Mouse (Mus musculus) heart, embryonic 14.5 days (tissue): ENCODE measurements around the gene Pigu. TPM values are rescaled to one million over a fixed set of nuclear protein-coding genes. Genes with fewer than 3 reads are reported as not detected.

ENCODE experiments used
- ATAC-seq: fragments of 200-750 bp; cut with Nextera tagmentation; 2 replicates; pipeline ENCODE4 v1.8.0; 2017; ENCODE audit warnings: low read depth, moderate TSS enrichment; ENCODE audit not compliant: insufficient number of reproducible peaks, insufficient read depth, low FRiP score
- H3K27ac ChIP-seq, 2 experiments: fragments of 200-500 bp in 1 of 2; fragments of 300-500 bp in 1 of 2; sonication (generic) in 1 of 2; replicated peaks in 1 of 2; 2 replicates each; pipeline ENCODE4 v1.5.1; 2012 to 2014; ENCODE audit warnings: low read depth in 2 of 2, low read length in 2 of 2, control low read depth in 1 of 2, mild to moderate bottlenecking in 1 of 2, mixed read lengths in 1 of 2; ENCODE audit not compliant: control insufficient read depth in 1 of 2, insufficient read depth in 1 of 2
- H3K27me3 ChIP-seq: fragments of 300-500 bp; sonication (generic); 2 replicates; pipeline ENCODE4 v1.6.1; 2014; ENCODE audit warnings: mild to moderate bottlenecking, low read length, control low read depth; ENCODE audit not compliant: control insufficient read depth, insufficient read depth
- H3K36me3 ChIP-seq: fragments of 300-500 bp; sonication (generic); 2 replicates; pipeline ENCODE4 v1.6.1; 2014; ENCODE audit warnings: mild to moderate bottlenecking, control low read depth, low read length, mixed read lengths; ENCODE audit not compliant: control insufficient read depth, insufficient read depth
- H3K4me1 ChIP-seq, 2 experiments: fragments of 200-500 bp in 1 of 2; fragments of 300-500 bp in 1 of 2; sonication (generic) in 1 of 2; 2 replicates each; pipeline ENCODE4 v1.6.1; 2012 to 2014; ENCODE audit warnings: low read length in 2 of 2, control low read depth in 1 of 2, mixed read lengths in 1 of 2; ENCODE audit not compliant: control insufficient read depth in 2 of 2, insufficient read depth in 2 of 2
- H3K4me2 ChIP-seq: fragments of 300-500 bp; sonication (generic); 2 replicates; pipeline ENCODE4 v1.6.1; 2014; ENCODE audit warnings: mild to moderate bottlenecking, low read length
- H3K4me3 ChIP-seq, 2 experiments: fragments of 200-500 bp in 1 of 2; fragments of 300-500 bp in 1 of 2; sonication (generic) in 1 of 2; 2 replicates each; pipeline ENCODE4 v1.5.1; 2012 to 2014; ENCODE audit warnings: low read length in 2 of 2, mild to moderate bottlenecking in 2 of 2, control low read depth in 1 of 2, low read depth in 1 of 2, moderate library complexity in 1 of 2; ENCODE audit not compliant: control insufficient read depth in 1 of 2, insufficient read depth in 1 of 2
- H3K9ac ChIP-seq: fragments of 300-500 bp; sonication (generic); 2 replicates; pipeline ENCODE4 v1.6.1; 2014; ENCODE audit warnings: mild to moderate bottlenecking, low read length
- H3K9me3 ChIP-seq: fragments of 300-500 bp; sonication (generic); 2 replicates; pipeline ENCODE4 v1.6.1; 2016; ENCODE audit warnings: low read length, control low read depth; ENCODE audit not compliant: control insufficient read depth
- WGBS: fragments of 180-500 bp; shearing (Covaris S2); extraction: QIAGEN DNeasy Blood & Tissue Kit; methylation state at CpG from one replicate; pipeline ENCODE4 v1.1.7; 2014; 5-methylcytosine and 5-hydroxymethylcytosine counted together
- polyA plus RNA-seq: library from polyadenylated mRNA; unstranded; fragments of >200 nt; fragmentation: Nextera tagmentation; extraction: Ambion mirVana; gene quantifications from 2 replicates; pipeline ENCODE4 v1.2.1, GENCODE M21; 2014

Gene Pigu
- polyA plus RNA-seq, 1 experiment from 2014 or later = 57.0 TPM

DNA sequence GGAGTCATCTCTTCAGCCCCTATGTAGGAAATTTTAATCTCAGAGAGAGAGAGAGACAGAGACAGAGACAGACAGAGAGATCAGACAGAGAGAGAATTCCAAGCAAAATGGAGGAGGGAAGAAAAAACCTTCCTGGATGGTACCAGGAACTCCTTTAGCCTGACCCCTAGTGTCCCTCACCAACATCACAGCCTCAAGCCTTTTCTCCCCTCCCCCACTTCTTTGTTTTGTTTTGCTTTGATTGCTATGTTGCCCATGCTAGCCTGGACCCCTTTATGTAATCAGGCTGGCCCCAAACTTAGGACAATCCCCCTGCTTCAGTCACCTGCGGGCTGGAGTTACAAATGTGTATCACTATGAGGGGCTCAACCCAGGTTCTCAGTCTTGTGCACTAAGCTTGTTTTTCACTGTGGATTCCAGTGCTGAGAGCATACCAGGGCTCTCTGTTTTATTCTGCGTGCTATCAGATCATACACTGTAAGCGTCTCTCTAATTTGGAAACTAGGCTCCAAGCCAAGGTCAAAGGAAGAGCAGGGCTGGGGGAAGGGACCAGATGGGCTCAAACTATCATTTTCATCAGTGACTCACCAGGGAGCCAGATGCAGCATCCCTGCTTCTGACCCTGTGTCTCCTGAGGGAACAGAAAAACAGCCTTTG is 48.2 kb downstream of the Pigu start:
- H3K27me3 ChIP-seq = no peaks in the 10 kb centered on the region
- H3K4me3 ChIP-seq = no peak overlapping the region
- peaks cover 47% of the 10 kb centered on the region for H3K36me3 ChIP-seq
- H3K27ac ChIP-seq = peak overlapping the region; percentile 69 to 82
- no peak; the same call in 1 of the 2 replicates for ATAC-seq
- peak overlapping the region; percentile 7; the same call in 1 of the 2 replicates for H3K4me2 ChIP-seq
- H3K9me3 ChIP-seq = no peaks in the 10 kb centered on the region
- peak overlapping the region; percentile 8; the same call in 1 of the 2 replicates for H3K9ac ChIP-seq
- H3K4me1 ChIP-seq = peaks cover 6 to 20% of the 10 kb centered on the region in 2 experiments
- 12% methylated on average over 3 of the region's 3 CpGs for WGBS

DNA sequence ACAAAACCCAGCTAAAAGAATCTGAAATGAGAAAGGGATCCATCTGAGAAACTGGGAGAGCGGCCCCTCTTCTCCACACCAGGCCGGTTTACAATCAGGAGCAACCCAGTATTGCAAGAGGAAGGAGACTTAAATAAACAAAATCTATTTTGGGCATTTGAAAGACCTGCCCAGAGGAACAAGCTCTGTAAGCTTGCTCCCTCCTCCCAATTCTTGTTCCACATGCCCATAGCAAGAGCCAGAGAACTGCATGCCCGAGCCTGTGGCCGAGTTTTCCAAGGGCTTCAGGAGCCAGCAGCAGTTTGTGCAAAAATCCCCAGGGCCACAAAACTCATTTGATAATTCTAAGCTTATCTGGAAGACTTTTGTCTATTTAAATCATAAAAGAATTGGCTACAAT is 57.7 kb downstream of the Pigu start:
- peak overlapping the region; percentile 25; the same call in 1 of the 2 replicates for H3K9ac ChIP-seq
- H3K4me3 ChIP-seq = no peak overlapping the region
- H3K4me1 ChIP-seq = peaks cover 0 to 8% of the 10 kb centered on the region in 2 experiments; a peak in 2 of 4 replicates
- 35% methylated on average over 4 of the region's 4 CpGs for WGBS
- no peak overlapping the region for H3K4me2 ChIP-seq
- H3K9me3 ChIP-seq = no peaks in the 10 kb centered on the region
- H3K27me3 ChIP-seq = no peaks in the 10 kb centered on the region
- peak overlapping the region; percentile 62 to 81; a peak in 3 of 4 replicates for H3K27ac ChIP-seq
- no peak; the same call in 1 of the 2 replicates for ATAC-seq
- peaks cover 74% of the 10 kb centered on the region for H3K36me3 ChIP-seq

DNA sequence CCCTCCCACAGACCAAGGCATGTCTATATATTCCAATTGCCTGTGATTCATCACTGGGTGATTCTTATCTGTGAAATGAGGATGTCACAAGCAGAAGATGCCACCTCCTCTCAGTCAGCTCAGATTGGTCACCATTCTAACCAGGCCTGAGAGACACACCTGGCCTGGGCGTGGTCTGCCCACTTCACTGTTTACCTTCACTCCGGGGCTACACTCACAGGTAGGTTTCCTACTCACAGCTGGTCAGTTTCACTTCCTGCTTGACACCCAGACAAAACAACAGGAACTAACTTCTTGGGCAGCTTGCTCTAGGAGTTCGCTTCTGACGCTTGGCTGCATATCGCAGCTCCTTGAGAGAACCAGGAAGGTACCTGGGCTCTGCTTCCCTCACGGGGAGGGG is 61.8 kb downstream of the Pigu start:
- no peaks in the 10 kb centered on the region for H3K9me3 ChIP-seq
- ATAC-seq = no peak
- no peaks in the 10 kb centered on the region for H3K27me3 ChIP-seq
- peaks cover 2 to 8% of the 10 kb centered on the region in 2 experiments; a peak in 3 of 4 replicates for H3K4me1 ChIP-seq
- WGBS = 90% methylated on average over 6 of the region's 6 CpGs
- H3K27ac ChIP-seq = no peak overlapping the region
- no peak overlapping the region for H3K4me2 ChIP-seq
- no peak overlapping the region for H3K9ac ChIP-seq
- H3K4me3 ChIP-seq = no peak overlapping the region
- peaks cover 90% of the 10 kb centered on the region for H3K36me3 ChIP-seq

DNA sequence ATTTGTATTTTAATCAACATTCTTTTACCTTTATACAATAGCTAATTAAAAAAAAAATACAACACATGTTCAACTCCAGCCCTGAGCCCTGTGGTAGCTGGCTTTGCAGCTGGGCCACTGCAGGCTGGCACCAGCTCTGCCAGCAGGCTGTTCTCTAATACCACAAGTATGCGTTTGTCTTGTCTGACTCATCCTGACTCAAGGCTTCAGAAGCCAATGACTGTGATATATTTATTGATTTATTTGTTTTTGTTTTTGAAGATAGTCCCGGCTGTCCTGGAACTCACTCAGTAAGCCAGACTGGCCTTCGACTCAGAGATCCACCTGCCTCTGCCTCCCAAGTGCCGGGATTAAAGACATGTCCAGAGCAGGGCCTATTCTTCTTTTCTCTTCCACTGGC is 63.3 kb downstream of the Pigu start:
- peaks cover 88% of the 10 kb centered on the region for H3K36me3 ChIP-seq
- 96% methylated on average over 4 of the region's 4 CpGs for WGBS
- no peak for ATAC-seq
- no peaks in the 10 kb centered on the region for H3K9me3 ChIP-seq
- no peak overlapping the region for H3K4me3 ChIP-seq
- H3K27me3 ChIP-seq = no peaks in the 10 kb centered on the region
- H3K4me1 ChIP-seq = peaks cover 0 to 2% of the 10 kb centered on the region in 2 experiments; a peak in 1 of 4 replicates
- H3K9ac ChIP-seq = no peak overlapping the region
- H3K4me2 ChIP-seq = no peak overlapping the region
- peak overlapping the region in 1 of 2 experiments; percentile 42; a peak in 2 of 4 replicates for H3K27ac ChIP-seq

DNA sequence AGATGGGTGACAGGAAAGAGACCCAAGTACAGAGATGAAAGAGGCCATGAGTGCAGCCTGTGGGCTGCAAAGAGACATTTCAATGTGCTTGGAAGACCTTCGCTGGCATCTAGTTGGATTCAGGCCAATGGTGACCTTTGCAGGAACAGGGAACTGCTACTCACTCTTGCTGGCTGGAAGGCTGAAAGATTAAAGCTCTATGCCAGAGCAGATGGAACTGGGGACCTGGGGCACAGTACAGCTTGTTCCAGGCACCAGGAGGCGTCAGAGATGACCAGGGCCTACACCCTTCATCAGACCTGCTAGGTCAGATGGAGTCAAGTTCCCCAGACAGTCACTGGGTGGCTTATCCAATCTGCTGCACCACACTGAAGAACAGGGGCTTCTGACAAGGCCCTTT is 63.8 kb downstream of the Pigu start:
- peaks cover 83% of the 10 kb centered on the region for H3K36me3 ChIP-seq
- H3K9ac ChIP-seq = no peak overlapping the region
- no peak for ATAC-seq
- H3K9me3 ChIP-seq = no peaks in the 10 kb centered on the region
- H3K27ac ChIP-seq = peak overlapping the region in 1 of 2 experiments; percentile 42; a peak in 2 of 4 replicates
- no peaks in the 10 kb centered on the region for H3K27me3 ChIP-seq
- H3K4me2 ChIP-seq = no peak overlapping the region
- peaks cover 0 to 2% of the 10 kb centered on the region in 2 experiments; a peak in 1 of 4 replicates for H3K4me1 ChIP-seq
- H3K4me3 ChIP-seq = no peak overlapping the region
- 53% methylated on average over 2 of the region's 2 CpGs for WGBS

DNA sequence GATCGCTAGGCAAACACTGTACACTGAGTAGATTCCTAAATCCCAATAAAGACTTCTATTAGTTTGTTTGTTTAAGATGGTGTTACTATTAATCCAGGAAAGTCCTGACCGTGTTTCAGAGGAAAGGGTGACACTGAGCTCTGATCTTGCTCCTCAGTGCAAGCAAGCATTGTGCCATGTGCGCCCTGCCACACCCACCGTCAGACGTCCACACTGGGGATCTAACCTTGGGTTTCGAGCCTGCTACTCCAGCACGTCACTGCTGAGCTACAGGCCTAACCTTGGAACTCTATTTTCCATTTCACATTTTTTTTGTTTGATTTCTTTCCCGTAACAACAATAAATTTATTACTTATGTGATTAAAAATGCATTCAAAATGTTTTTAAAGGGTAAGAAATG is 67.2 kb downstream of the Pigu start:
- no peak for ATAC-seq
- no peak overlapping the region for H3K27ac ChIP-seq
- H3K36me3 ChIP-seq = peaks cover 50% of the 10 kb centered on the region

DNA sequence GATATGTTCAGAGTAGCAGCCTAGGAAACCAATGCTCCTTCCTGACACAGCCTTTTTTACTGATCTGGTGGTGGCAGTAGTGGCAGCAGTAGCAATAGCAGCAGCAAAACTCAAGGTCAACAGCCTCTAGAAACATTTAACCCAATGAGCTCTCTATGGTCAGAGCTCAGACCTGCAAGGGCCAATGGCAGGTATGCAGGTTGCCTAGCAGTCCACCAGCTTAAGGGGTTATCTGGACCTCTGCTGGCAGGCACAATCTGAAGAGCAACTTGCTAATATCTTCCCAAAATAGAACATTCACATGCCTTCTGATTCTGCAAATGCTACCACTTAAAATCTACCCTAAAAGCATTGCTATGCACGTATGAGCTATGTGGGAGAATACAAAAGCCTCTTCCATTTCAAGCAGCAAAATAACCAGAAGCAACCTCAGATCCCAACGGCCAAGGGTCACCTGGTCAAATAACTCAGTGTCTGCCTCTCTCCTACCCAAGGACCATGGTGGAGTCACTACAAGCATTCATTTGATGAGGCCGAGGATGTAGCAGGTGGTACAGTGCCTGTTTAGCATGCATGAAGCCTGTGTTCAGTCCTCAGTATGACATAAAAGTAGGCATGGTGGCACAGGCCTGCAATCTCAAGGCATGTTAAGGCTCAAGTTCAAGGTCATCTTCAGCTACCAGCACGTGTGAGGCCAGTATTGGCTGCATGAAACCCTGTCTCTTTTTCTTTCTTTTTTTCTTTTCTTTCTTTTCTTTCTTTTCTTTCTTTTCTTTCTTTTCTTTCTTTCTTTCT is 69.6 kb downstream of the Pigu start:
- Histone ChIP-seq H3K9ac (peak overlapping the region; percentile 34), H3K4me2 (peak overlapping the region; percentile 40), H3K36me3 (peaks cover 35% of the 10 kb centered on the region), H3K27ac (peak overlapping the region; percentile 93 to 100), H3K9me3 (no peaks in the 10 kb centered on the region), H3K27me3 (no peaks in the 10 kb centered on the region), H3K4me3 (no peak overlapping the region), H3K4me1 (peaks cover 13 to 31% of the 10 kb centered on the region in 2 experiments)
- peak; percentile 76 for ATAC-seq
- 40% methylated on average over 4 of the region's 4 CpGs for WGBS

More for the DNA sequence above, 67.2 kb downstream of the Pigu start:
- WGBS = 95% methylated on average over 8 of the region's 8 CpGs
- Histone ChIP-seq H3K4me1 (peaks cover 10 to 13% of the 10 kb centered on the region in 2 experiments), H3K4me3 (no peak overlapping the region), H3K27me3 (no peaks in the 10 kb centered on the region), H3K9me3 (no peaks in the 10 kb centered on the region), H3K4me2 (no peak overlapping the region), H3K9ac (no peak overlapping the region)
